Mouse (Mus musculus) kidney, adult 2 months (tissue): ENCODE measurements around the gene Tnpo3. TPM values are rescaled to one million over a fixed set of nuclear protein-coding genes. Genes with fewer than 3 reads are reported as not detected.
"Not testable (repeated sequence)": the region's sequence is repeated elsewhere in the genome, so short reads cannot be mapped to it uniquely, and the experiment has no call there.

Experiments used
- DNase-seq: peaks from one replicate; pipeline ENCODE4 v3.0.0; 2021
- H3K27ac ChIP-seq: fragments of 200-500 bp; 2 replicates; pipeline ENCODE4 v1.5.1; 2012; ENCODE audit warnings: low read depth, low read length, control low read depth, inconsistent platforms; ENCODE audit not compliant: insufficient read depth
- H3K27me3 ChIP-seq: fragments of 200-500 bp; replicated peaks from 2 replicates; pipeline ENCODE4 v1.6.1; 2012; ENCODE audit warnings: mild to moderate bottlenecking, moderate library complexity, low read length, inconsistent platforms; ENCODE audit not compliant: control insufficient read depth, insufficient read depth
- H3K36me3 ChIP-seq: fragments of 200-500 bp; 2 replicates; pipeline ENCODE4 v1.6.1; 2012; ENCODE audit warnings: mild to moderate bottlenecking, moderate library complexity, low read length, inconsistent platforms; ENCODE audit not compliant: control insufficient read depth, insufficient read depth
- H3K4me1 ChIP-seq: fragments of 200-500 bp; 2 replicates; pipeline ENCODE4 v1.6.1; 2011; ENCODE audit warnings: low read length; ENCODE audit not compliant: control insufficient read depth, insufficient read depth
- H3K4me3 ChIP-seq: fragments of 200-500 bp; 2 replicates; pipeline ENCODE4 v1.5.1; 2011; ENCODE audit warnings: mild to moderate bottlenecking, low read depth, low read length, control low read depth; ENCODE audit not compliant: insufficient read depth
- CTCF ChIP-seq: fragments of 200-500 bp; conservative IDR thresholded peaks from 2 replicates; pipeline ENCODE4 v1.5.1; 2011; ENCODE audit warnings: low read depth, mild to moderate bottlenecking, control low read depth, low read length, moderate library complexity, mixed read lengths; ENCODE audit not compliant: insufficient read depth, insufficient read length
- POLR2A ChIP-seq: fragments of 200-500 bp; IDR thresholded peaks from one replicate; pipeline ENCODE4 v1.6.1; 2011; ENCODE audit warnings: low read depth, low read length, control low read depth
- WGBS: fragments of 180-500 bp; shearing (Covaris S2); methylation state at CpG from one replicate; pipeline ENCODE4 v1.1.7; 2018; 5-methylcytosine and 5-hydroxymethylcytosine counted together
- polyA plus RNA-seq: library from polyadenylated mRNA; depleted of rRNA; stranded (reverse); fragments of >200 nt; gene quantifications from 2 replicates; pipeline ENCODE4 v1.2.3, GENCODE M21; 2012

Gene Tnpo3
- polyA plus RNA-seq, 1 experiment: 56.8 TPM

- no peaks in the 10 kb centered on the region for H3K36me3 ChIP-seq
- no peak overlapping the region for H3K4me3 ChIP-seq
- WGBS: 15% methylated on average over 10 of the region's 10 CpGs
- no peak overlapping the region for H3K27ac ChIP-seq
- DNase-seq: no peak
- peaks cover 8% of the 10 kb centered on the region; the same call in 1 of the 2 replicates for H3K4me1 ChIP-seq
- TF ChIP-seq CTCF (no peak), POLR2A (no peak)
- H3K27me3 ChIP-seq: no peaks in the 10 kb centered on the region
Measured at GRCm38 (mm10) chr6:29631751-29632551, 22.3 kb upstream of the Tnpo3 start.

DNA sequence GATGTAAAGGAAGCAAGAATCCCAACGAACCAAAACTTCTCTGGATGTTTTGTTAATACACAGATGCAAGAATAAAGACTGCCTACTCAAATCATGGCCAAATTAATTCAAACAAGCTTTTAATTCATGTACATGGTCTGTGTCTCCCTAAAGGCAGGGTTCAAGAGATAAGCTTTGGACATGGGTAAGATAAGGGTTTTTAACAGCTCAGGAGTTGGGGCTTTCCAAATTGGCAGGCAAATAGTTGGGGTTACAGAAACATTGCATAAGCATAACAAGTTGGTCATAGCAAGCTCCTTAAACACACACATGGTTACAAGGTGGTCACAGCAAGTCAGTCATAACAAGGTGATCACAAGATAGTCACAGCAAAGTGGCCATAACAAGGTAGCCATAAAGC, 20.5 kb upstream of the Tnpo3 start:
- H3K27me3 ChIP-seq: no peaks in the 10 kb centered on the region
- DNase-seq: no peak
- TF ChIP-seq CTCF (no peak), POLR2A (no peak)
- WGBS: 72% methylated on average over 1 of the region's 1 CpGs
- H3K36me3 ChIP-seq: no peaks in the 10 kb centered on the region
- H3K4me3 ChIP-seq: no peak overlapping the region
- H3K27ac ChIP-seq: no peak overlapping the region
- peaks cover 8% of the 10 kb centered on the region; the same call in 1 of the 2 replicates for H3K4me1 ChIP-seq

DNA sequence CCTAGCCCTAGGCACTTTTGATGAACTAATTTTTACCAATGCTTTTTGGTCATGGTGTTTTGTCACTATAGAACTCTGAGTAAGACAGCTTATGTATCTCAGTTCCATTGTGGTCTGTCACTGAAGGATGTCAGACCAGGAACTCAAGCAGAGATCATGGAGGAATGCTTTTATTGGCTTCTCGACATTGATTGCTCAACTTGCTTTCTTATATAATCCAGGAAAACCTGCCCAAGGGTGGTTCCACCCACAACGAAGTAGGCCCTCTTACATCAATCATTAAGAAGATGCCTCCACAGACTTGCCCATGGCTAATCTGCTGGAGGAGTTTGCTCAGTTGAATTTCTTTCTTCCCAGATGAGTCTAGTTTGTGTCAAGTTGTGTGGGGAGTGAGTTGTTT, 18.1 kb upstream of the Tnpo3 start:
- Histone ChIP-seq H3K27me3 (no peaks in the 10 kb centered on the region; the same call in 1 of the 2 replicates), H3K36me3 (no peaks in the 10 kb centered on the region), H3K4me3 (no peak overlapping the region), H3K4me1 (peaks cover 8% of the 10 kb centered on the region; the same call in 1 of the 2 replicates), H3K27ac (no peak overlapping the region)
- TF ChIP-seq CTCF: no peak
- WGBS: 89% methylated on average over 2 of the region's 2 CpGs
- DNase-seq: no peak

DNA sequence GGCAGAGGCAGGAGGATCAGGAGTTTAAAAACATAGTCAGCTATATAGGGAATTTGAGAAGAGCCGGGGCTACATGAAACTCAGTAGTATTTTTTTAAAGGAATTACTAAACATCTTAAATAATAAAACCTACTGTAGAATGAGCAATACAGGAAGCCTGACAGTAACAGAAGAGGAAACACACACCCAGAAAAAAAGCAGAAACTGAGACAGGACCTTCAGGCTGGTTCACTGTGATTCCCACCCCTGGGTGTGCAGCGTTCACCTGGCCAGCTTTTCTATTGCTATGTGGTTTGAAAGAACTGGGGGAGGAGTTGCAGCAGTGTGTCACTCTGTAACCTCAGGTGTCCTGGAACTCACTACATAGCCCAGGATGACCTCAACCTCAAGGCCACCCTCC, 14.2 kb upstream of the Tnpo3 start:
- WGBS: 77% methylated on average over 2 of the region's 2 CpGs
- no peak for DNase-seq
- Histone ChIP-seq H3K36me3 (no peaks in the 10 kb centered on the region), H3K27ac (no peak overlapping the region), H3K4me3 (no peak overlapping the region), H3K4me1 (no peaks in the 10 kb centered on the region), H3K27me3 (no peaks in the 10 kb centered on the region; the same call in 1 of the 2 replicates)
- TF ChIP-seq CTCF: no peak
- no peak for TF ChIP-seq POLR2A

- Histone ChIP-seq H3K4me1 (no peaks in the 10 kb centered on the region), H3K27ac (no peak overlapping the region), H3K27me3 (no peaks in the 10 kb centered on the region; the same call in 1 of the 2 replicates), H3K36me3 (no peaks in the 10 kb centered on the region), H3K4me3 (no peak overlapping the region)
- DNase-seq: no peak
- 44% methylated on average over 6 of the region's 6 CpGs for WGBS
- no peak for TF ChIP-seq POLR2A
- TF ChIP-seq CTCF: no peak
Measured at GRCm38 (mm10) chr6:29622273-29622672, 12.6 kb upstream of the Tnpo3 start.

DNA sequence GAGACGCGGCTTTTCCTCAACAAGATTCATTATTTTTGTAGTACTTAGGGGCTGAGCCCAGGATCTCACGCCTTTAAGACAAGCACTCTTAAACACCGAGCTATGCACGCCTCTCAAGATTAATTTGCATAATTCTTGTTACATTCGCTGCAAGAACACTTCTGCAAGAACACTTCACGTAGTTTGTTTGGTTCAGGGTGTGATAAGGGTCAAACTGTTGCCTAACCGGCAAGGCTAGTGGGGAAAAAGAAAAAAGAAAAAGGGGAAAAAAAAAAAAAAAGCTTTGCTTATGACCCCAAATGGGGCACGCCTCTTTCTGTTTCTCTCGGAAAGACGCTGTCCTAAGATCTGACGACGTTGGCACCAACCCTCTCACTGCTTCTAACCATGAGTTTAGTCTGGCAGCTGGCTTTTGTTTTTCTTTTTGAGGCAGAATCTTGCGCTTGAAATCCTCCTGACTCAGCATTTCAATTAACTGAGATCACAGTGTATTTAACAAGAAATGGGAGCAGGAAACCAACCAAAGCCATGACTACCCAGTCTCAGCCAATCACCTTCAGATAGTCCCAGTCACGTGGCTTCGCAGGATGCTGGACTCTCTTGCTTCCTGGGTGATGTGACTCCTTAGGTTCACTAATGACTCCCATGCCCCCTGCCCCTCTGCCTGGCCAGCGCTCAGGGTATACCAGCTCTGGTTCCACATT, 11.3 kb upstream of the Tnpo3 start:
- TF ChIP-seq CTCF: no peak
- no peak for TF ChIP-seq POLR2A
- H3K27ac ChIP-seq: no peak overlapping the region
- WGBS: 64% methylated on average over 17 of the region's 17 CpGs
- no peak overlapping the region for H3K4me3 ChIP-seq
- no peaks in the 10 kb centered on the region; the same call in 1 of the 2 replicates for H3K27me3 ChIP-seq
- no peaks in the 10 kb centered on the region for H3K4me1 ChIP-seq
- no peaks in the 10 kb centered on the region for H3K36me3 ChIP-seq
- no peak for DNase-seq

DNA sequence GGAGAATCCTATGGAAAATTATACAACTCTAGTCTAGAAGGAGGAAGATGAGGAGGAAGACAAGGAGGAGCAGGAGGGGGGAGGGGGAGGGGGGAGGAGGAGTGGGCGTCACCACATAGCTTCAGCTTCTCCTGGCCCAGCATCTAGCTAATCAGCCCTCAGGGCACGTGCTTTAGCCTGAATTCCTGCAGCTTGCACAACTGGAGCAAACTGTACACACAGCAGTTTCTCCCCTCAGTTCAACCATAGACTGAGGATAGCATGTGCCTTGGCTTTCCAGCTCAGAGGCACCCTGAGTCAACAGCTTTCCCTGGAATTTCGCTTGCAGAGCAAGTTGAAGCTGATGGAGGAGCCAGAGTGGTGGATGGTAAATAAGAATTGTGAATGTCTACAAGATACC, 10.5 kb upstream of the Tnpo3 start:
- TF ChIP-seq POLR2A (no peak), CTCF (no peak)
- Histone ChIP-seq H3K27ac (no peak overlapping the region), H3K4me1 (no peaks in the 10 kb centered on the region), H3K36me3 (no peaks in the 10 kb centered on the region), H3K4me3 (no peak overlapping the region), H3K27me3 (no peaks in the 10 kb centered on the region; the same call in 1 of the 2 replicates)
- DNase-seq: peak; percentile 36
- WGBS: 21% methylated on average over 3 of the region's 3 CpGs

GRCm38 (mm10) chr6:29610020-29610640, 443 bp upstream of the Tnpo3 start:
- DNase-seq, H3K4me1 ChIP-seq, H3K27me3 ChIP-seq, H3K36me3 ChIP-seq: not testable (repeated sequence)
- H3K4me3 ChIP-seq: peak overlapping the region; percentile 65
- H3K27ac ChIP-seq: peak overlapping the region; percentile 91
- 13% methylated on average over 13 of the region's 13 CpGs for WGBS
